Mouse (Mus musculus): ENCODE measurements around the gene Lenep.

Lenep gene

GRCm38 (mm10) chr3:89390699-89391662 lies 11.6 kb downstream of the Lenep start:
- DNase-seq = peak; percentile 59 to 60

GRCm38 (mm10) chr3:89390111-89390515 lies 12.5 kb downstream of the Lenep start:
- DNase-seq = peak in 1 of 2 experiments; percentile 36

GRCm38 (mm10) chr3:89388901-89389740 lies 13.5 kb downstream of the Lenep start:
- peak; percentile 52 to 57 for DNase-seq

GRCm38 (mm10) chr3:89388134-89388881 lies 14.3 kb downstream of the Lenep start:
- DNase-seq = peak in 1 of 2 experiments; percentile 22

- peak in 1 of 2 experiments; percentile 32 for DNase-seq
These were observed 15.0 kb downstream of the Lenep start for GRCm38 (mm10) chr3:89387632-89388031.

- DNase-seq = peak in 1 of 2 experiments; percentile 23
These were observed 15.9 kb downstream of the Lenep start for GRCm38 (mm10) chr3:89386438-89387420.

GRCm38 (mm10) chr3:89385451-89385850 lies 17.1 kb downstream of the Lenep start:
- peak in 1 of 2 experiments; percentile 44 for DNase-seq

- DNase-seq = no peak
These were observed 18.1 kb downstream of the Lenep start for GRCm38 (mm10) chr3:89384331-89385076.

- no peak for DNase-seq
These were observed 18.8 kb downstream of the Lenep start for GRCm38 (mm10) chr3:89383651-89384255.

GRCm38 (mm10) chr3:89382950-89383349 lies 19.6 kb downstream of the Lenep start:
- no peak for DNase-seq

GRCm38 (mm10) chr3:89382033-89382882 lies 20.3 kb downstream of the Lenep start:
- DNase-seq = no peak

- no peak for DNase-seq
These were observed 21.4 kb downstream of the Lenep start for GRCm38 (mm10) chr3:89381233-89381632.

GRCm38 (mm10) chr3:89380711-89381110 lies 21.9 kb downstream of the Lenep start:
- no peak for DNase-seq

- DNase-seq = no peak
These were observed 22.3 kb downstream of the Lenep start for GRCm38 (mm10) chr3:89380291-89380690.

- DNase-seq = peak in 1 of 2 experiments; percentile 42
These were observed 23.0 kb downstream of the Lenep start for GRCm38 (mm10) chr3:89379388-89380131.

- peak; percentile 52 to 65 for DNase-seq
These were observed 24.1 kb downstream of the Lenep start for GRCm38 (mm10) chr3:89378394-89379067.

GRCm38 (mm10) chr3:89377831-89378230 lies 24.8 kb downstream of the Lenep start:
- no peak for DNase-seq
